Mouse (Mus musculus): ENCODE measurements around the gene Gm3252.
"Not testable (repeated sequence)": the region's sequence is repeated elsewhere in the genome, so short reads cannot be mapped to it uniquely, and the experiment has no call there.

The Gm3252 gene

GRCm38 (mm10) chr14:4726038-4726880 is at the start of gene Gm3252:
Gene Gm3252 (plus strand): TSS chr14:4726775.
- DNase-seq, result not testable (repeated sequence)

- DNase-seq, result not testable (repeated sequence)
These were observed 17.6 kb upstream of the Gm3252 start, which contains the start of gene Gm7876 for GRCm38 (mm10) chr14:4708938-4709337. Gene Gm7876 (plus strand): TSS chr14:4709238.

GRCm38 (mm10) chr14:4776037-4776436 is 49.5 kb downstream of the Gm3252 start, which contains the start of gene Gm9602:
Gene Gm9602 (plus strand): TSS chr14:4776337.
- not testable (repeated sequence) for DNase-seq
